Mouse (Mus musculus) heart, adult 2 months (tissue): Measurements from ENCODE around the gene Gm20388. TPM values are rescaled to one million over a fixed set of nuclear protein-coding genes. Genes with fewer than 3 reads are reported as not detected.

Experiments used
- DNase-seq, 2 experiments: peaks; one replicate each; pipeline ENCODE4 v3.0.0; 2021
- H3K27ac ChIP-seq: fragments of 200-600 bp; 2 replicates; pipeline ENCODE4 v1.8.1; 2022
- H3K27me3 ChIP-seq: fragments of 200-500 bp; 2 replicates; pipeline ENCODE4 v1.6.1; 2012; ENCODE audit warnings: mild to moderate bottlenecking, low read length, inconsistent platforms, mixed read lengths; ENCODE audit not compliant: control insufficient read depth, insufficient read depth
- H3K36me3 ChIP-seq: fragments of 200-500 bp; 2 replicates; pipeline ENCODE4 v1.6.1; 2012; ENCODE audit warnings: low read length, inconsistent platforms; ENCODE audit not compliant: control insufficient read depth, insufficient read depth
- H3K4me1 ChIP-seq: fragments of 200-500 bp; 2 replicates; pipeline ENCODE4 v1.6.1; 2011; ENCODE audit warnings: low read length; ENCODE audit not compliant: control insufficient read depth, insufficient read depth
- H3K4me3 ChIP-seq: fragments of 200-600 bp; 2 replicates; pipeline ENCODE4 v1.8.1; 2022
- H3K79me2 ChIP-seq: fragments of 200-500 bp; replicated peaks from 2 replicates; pipeline ENCODE4 v1.6.1; 2012; ENCODE audit warnings: mild to moderate bottlenecking, inconsistent platforms, low read length, moderate library complexity, mixed read lengths; ENCODE audit not compliant: control insufficient read depth, insufficient read depth
- H3K9ac ChIP-seq: fragments of 200-500 bp; 2 replicates; pipeline ENCODE4 v1.6.1; 2012; ENCODE audit warnings: low read depth, mild to moderate bottlenecking, control low read depth, inconsistent platforms, low read length, mixed read lengths
- CTCF ChIP-seq: fragments of 200-600 bp; IDR thresholded peaks from 2 replicates; pipeline ENCODE4 v1.8.1; 2022; ENCODE audit warnings: antibody characterized with exemption, mild to moderate bottlenecking, moderate library complexity
- EP300 ChIP-seq: fragments of 200-500 bp; IDR thresholded peaks from 2 replicates; pipeline ENCODE4 v1.6.1; 2011; ENCODE audit warnings: low read depth, low read length, control low read depth; ENCODE audit not compliant: insufficient read depth
- POLR2A ChIP-seq: fragments of 200-500 bp; IDR thresholded peaks from 2 replicates; pipeline ENCODE4 v1.6.1; 2011; ENCODE audit warnings: mild to moderate bottlenecking, low read depth, low read length, control low read depth; ENCODE audit not compliant: insufficient read depth
- WGBS: fragments of 180-500 bp; shearing (Covaris S2); methylation state at CpG from one replicate; pipeline ENCODE4 v1.1.7; 2018; 5-methylcytosine and 5-hydroxymethylcytosine counted together
- intact Hi-C: fragments of 180-260 bp; cut with DNase I; formaldehyde crosslinking; loops from one replicate; pipeline ENCODE4 v1.15.1; 2025
- polyA plus RNA-seq: library from polyadenylated mRNA; depleted of rRNA; stranded (reverse); fragments of >200 nt; gene quantifications from 2 replicates; pipeline ENCODE4 v1.2.3, GENCODE M21; 2012
- total RNA-seq, 2 experiments: library from RNA; stranded (reverse); gene quantifications; 2 replicates each; pipeline ENCODE4 v1.2.3; 2021

Gene Gm20388
- total and polyA plus RNA-seq, 3 experiments, result 1.8 to 32.3 TPM; not detected in 1

GRCm38 (mm10) chr8:121731471-121732333, 1821.1 kb downstream of the Gm20388 start:
- DNase-seq, result no peak
- intact Hi-C loops, result no loop called here
- no peak overlapping the region for H3K27ac ChIP-seq
- H3K4me3 ChIP-seq, result no peak overlapping the region
- no peaks in the 10 kb centered on the region for H3K36me3 ChIP-seq
- WGBS, result 9% methylated on average over 26 of the region's 26 CpGs
- H3K9ac ChIP-seq, result no peak overlapping the region
- peaks cover 2% of the 10 kb centered on the region; the same call in 1 of the 2 replicates for H3K4me1 ChIP-seq
- no peak for TF ChIP-seq EP300
- TF ChIP-seq POLR2A, result no peak
- TF ChIP-seq CTCF, result no peak
- peaks cover 9% of the 10 kb centered on the region for H3K27me3 ChIP-seq
- no peaks in the 10 kb centered on the region for H3K79me2 ChIP-seq

GRCm38 (mm10) chr8:121732334-121732665, 1821.7 kb downstream of the Gm20388 start:
- no peak overlapping the region for H3K9ac ChIP-seq
- peaks cover 2% of the 10 kb centered on the region; the same call in 1 of the 2 replicates for H3K4me1 ChIP-seq
- H3K27ac ChIP-seq, result no peak overlapping the region
- no peaks in the 10 kb centered on the region for H3K36me3 ChIP-seq
- 58% methylated on average over 4 of the region's 4 CpGs for WGBS
- no peaks in the 10 kb centered on the region for H3K79me2 ChIP-seq
- no peak overlapping the region for H3K4me3 ChIP-seq
- intact Hi-C loops, result no loop called here
- no peak for DNase-seq
- H3K27me3 ChIP-seq, result peaks cover 9% of the 10 kb centered on the region
- TF ChIP-seq EP300 (no peak), CTCF (no peak), POLR2A (no peak)

- Histone ChIP-seq H3K36me3 (no peaks in the 10 kb centered on the region), H3K79me2 (no peaks in the 10 kb centered on the region), H3K9ac (no peak overlapping the region), H3K4me3 (no peak overlapping the region), H3K27me3 (peaks cover 6% of the 10 kb centered on the region), H3K27ac (no peak overlapping the region), H3K4me1 (peaks cover 2% of the 10 kb centered on the region; the same call in 1 of the 2 replicates)
- DNase-seq, result no peak
- intact Hi-C loops, result no loop called here
- 76% methylated on average over 16 of the region's 16 CpGs for WGBS
- TF ChIP-seq POLR2A, result no peak
- no peak for TF ChIP-seq EP300
These were observed 1823.6 kb downstream of the Gm20388 start for GRCm38 (mm10) chr8:121734262-121734661.

GRCm38 (mm10) chr8:121736236-121736635, 1825.6 kb downstream of the Gm20388 start:
- 9% methylated on average over 7 of the region's 7 CpGs for WGBS
- no peak overlapping the region for H3K9ac ChIP-seq

GRCm38 (mm10) chr8:121740721-121741120, 1830.1 kb downstream of the Gm20388 start:
- intact Hi-C loops, result no loop called here
- H3K4me3 ChIP-seq, result no peak overlapping the region
- TF ChIP-seq EP300 (no peak), POLR2A (no peak), CTCF (no peak)
- no peak overlapping the region for H3K9ac ChIP-seq
- no peaks in the 10 kb centered on the region; the same call in 1 of the 2 replicates for H3K27me3 ChIP-seq
- H3K4me1 ChIP-seq, result no peaks in the 10 kb centered on the region
- no peak for DNase-seq
- H3K79me2 ChIP-seq, result no peaks in the 10 kb centered on the region
- H3K36me3 ChIP-seq, result no peaks in the 10 kb centered on the region
- no peak overlapping the region for H3K27ac ChIP-seq
- WGBS, result 83% methylated on average over 10 of the region's 10 CpGs

More at GRCm38 (mm10) chr8:121736236-121736635, 1825.6 kb downstream of the Gm20388 start:
- no peaks in the 10 kb centered on the region for H3K4me1 ChIP-seq
- DNase-seq, result no peak
- no peak overlapping the region for H3K4me3 ChIP-seq
- H3K36me3 ChIP-seq, result no peaks in the 10 kb centered on the region
- no peaks in the 10 kb centered on the region for H3K79me2 ChIP-seq
- intact Hi-C loops, result no loop called here
- H3K27ac ChIP-seq, result no peak overlapping the region
- TF ChIP-seq EP300 (no peak), CTCF (no peak), POLR2A (no peak)
- H3K27me3 ChIP-seq, result peaks cover 3% of the 10 kb centered on the region

- intact Hi-C loops, result no loop called here
- Histone ChIP-seq H3K27me3 (peaks cover 8% of the 10 kb centered on the region), H3K9ac (no peak overlapping the region), H3K36me3 (no peaks in the 10 kb centered on the region), H3K79me2 (no peaks in the 10 kb centered on the region), H3K4me1 (no peaks in the 10 kb centered on the region), H3K4me3 (no peak overlapping the region), H3K27ac (no peak overlapping the region)
- no peak for DNase-seq
- WGBS, result 75% methylated on average over 9 of the region's 9 CpGs
- TF ChIP-seq EP300 (no peak), POLR2A (no peak), CTCF (no peak)
These were observed 1838.9 kb downstream of the Gm20388 start for GRCm38 (mm10) chr8:121749501-121749900.
